12 mouse cellular contexts compared by ENCODE assay signal in genomic region chr8:127073052-127073618, GRCm38 (mm10). TPM values are rescaled to one million over a fixed set of nuclear protein-coding genes. Genes with fewer than 3 reads are reported as not detected.
DNase-seq lines count a peak whose midpoint lies in the region; ATAC-seq lines count a peak whose summit lies in the region.
"Had no signal": no experiment of that assay in that cellular context is flagged by ENCODE, and none has a peak within 500 bp of the region (broad histone marks: within the 10 kb centered on the region; RNA-seq: fewer than 3 reads in every experiment).

No protein-coding gene starts in this region.

- no peaks in the 10 kb centered on the region for H3K27me3 ChIP-seq in hindbrain, embryonic 12.5 days
- no peaks in the 10 kb centered on the region for H3K27me3 ChIP-seq in hindbrain, embryonic 11.5 days (ENCODE audit: control insufficient read depth, insufficient read depth, low read length)
- H3K27me3 ChIP-seq in neural tube, embryonic 13.5 days = no peaks in the 10 kb centered on the region
- H3K27me3 ChIP-seq in liver, embryonic 15.5 days = no peaks in the 10 kb centered on the region; the same call in 1 of the 2 replicates
- H3K27me3 ChIP-seq: Patski had no signal

- peak overlapping the region; percentile 2; the same call in 1 of the 2 replicates for H3K27ac ChIP-seq in hindbrain, embryonic 12.5 days
- H3K27ac ChIP-seq in hindbrain, embryonic 11.5 days (ENCODE audit: low read depth, low read length) = no peak overlapping the region
- H3K27ac ChIP-seq in neural tube, embryonic 13.5 days (replicated peaks) = peak overlapping the region; percentile 59
- H3K27ac ChIP-seq in liver, embryonic 15.5 days (replicated peaks) = 0 out of 2 replicates have a peak overlapping the region, but pooled peaks have one; percentile 29
- H3K27ac ChIP-seq: heart, adult 2 months had no signal

- 66% methylated on average over 5 of the region's 5 CpGs for WGBS in hindbrain, embryonic 12.5 days
- 62% methylated on average over 5 of the region's 5 CpGs for WGBS in hindbrain, embryonic 11.5 days
- WGBS in neural tube, embryonic 13.5 days = 62% methylated on average over 5 of the region's 5 CpGs
- WGBS in liver, embryonic 15.5 days (ENCODE audit: insufficient replicate concordance) = 43% methylated on average over 5 of the region's 5 CpGs

- H3K9me3 ChIP-seq in hindbrain, embryonic 12.5 days (replicated peaks) = no peaks in the 10 kb centered on the region
- no peaks in the 10 kb centered on the region for H3K9me3 ChIP-seq in hindbrain, embryonic 11.5 days (ENCODE audit: control insufficient read depth, low read length)
- no peaks in the 10 kb centered on the region for H3K9me3 ChIP-seq in neural tube, embryonic 13.5 days
- H3K9me3 ChIP-seq in liver, embryonic 15.5 days (replicated peaks) = no peaks in the 10 kb centered on the region

- H3K9ac ChIP-seq in hindbrain, embryonic 12.5 days = no peak overlapping the region
- H3K9ac ChIP-seq in hindbrain, embryonic 11.5 days (ENCODE audit: low read depth, low read length) = no peak overlapping the region
- 0 out of 2 replicates have a peak overlapping the region, but pooled peaks have one; percentile 42 for H3K9ac ChIP-seq in neural tube, embryonic 13.5 days
- no peak overlapping the region for H3K9ac ChIP-seq in liver, embryonic 15.5 days
- H3K9ac ChIP-seq: forebrain, postnatal 0 days had no signal

- DNase-seq in hindbrain, embryonic 11.5 days (ENCODE audit: low spot score) = no peak
- DNase-seq in neural tube, embryonic 10.5 days (ENCODE audit: extremely low spot score, low spot score) = no peak
- no peak for DNase-seq in right cerebral cortex, postnatal 36 days (ENCODE audit: low spot score in 2 of 2)
- no peak for DNase-seq in kidney, postnatal 25 days
- DNase-seq: forebrain, postnatal 0 days; heart, adult 2 months; kidney, adult 8-10 months; thymus, postnatal 25 days had no signal

- peaks cover 29% of the 10 kb centered on the region for H3K4me1 ChIP-seq in hindbrain, embryonic 12.5 days
- H3K4me1 ChIP-seq in hindbrain, embryonic 11.5 days (replicated peaks; ENCODE audit: control insufficient read depth, insufficient read depth, low read length) = no peaks in the 10 kb centered on the region
- H3K4me1 ChIP-seq in neural tube, embryonic 13.5 days (replicated peaks) = peaks cover 76% of the 10 kb centered on the region
- 0 out of 2 replicates have a peak, but pooled peaks cover 13% of the 10 kb centered on the region for H3K4me1 ChIP-seq in liver, embryonic 15.5 days (replicated peaks)

- ATAC-seq in hindbrain, embryonic 12.5 days (ENCODE audit: low FRiP score) = no peak
- no peak for ATAC-seq in hindbrain, embryonic 11.5 days (ENCODE audit: low FRiP score)
- no peak; the same call in 1 of the 2 replicates for ATAC-seq in neural tube, embryonic 13.5 days (ENCODE audit: low read depth)
- ATAC-seq in liver, embryonic 15.5 days (ENCODE audit: insufficient read depth) = peak; percentile 24; the same call in 1 of the 2 replicates
- ATAC-seq: forebrain, postnatal 0 days; Patski had no signal

- H3K36me3 ChIP-seq in hindbrain, embryonic 12.5 days = no peaks in the 10 kb centered on the region
- H3K36me3 ChIP-seq in hindbrain, embryonic 11.5 days (ENCODE audit: control insufficient read depth, insufficient read depth, low read length) = no peaks in the 10 kb centered on the region
- H3K36me3 ChIP-seq in neural tube, embryonic 13.5 days = no peaks in the 10 kb centered on the region
- H3K36me3 ChIP-seq in liver, embryonic 15.5 days (replicated peaks) = no peaks in the 10 kb centered on the region

- H3K4me2 ChIP-seq in hindbrain, embryonic 12.5 days (replicated peaks) = no peak overlapping the region
- H3K4me2 ChIP-seq in hindbrain, embryonic 11.5 days (replicated peaks; ENCODE audit: low read depth, low read length) = no peak overlapping the region
- H3K4me2 ChIP-seq in neural tube, embryonic 13.5 days = no peak overlapping the region
- no peak overlapping the region for H3K4me2 ChIP-seq in liver, embryonic 15.5 days

- no peak overlapping the region for H3K4me3 ChIP-seq in hindbrain, embryonic 12.5 days
- no peak overlapping the region for H3K4me3 ChIP-seq in hindbrain, embryonic 11.5 days (ENCODE audit: low read depth, low read length)
- no peak overlapping the region for H3K4me3 ChIP-seq in neural tube, embryonic 13.5 days
- no peak overlapping the region for H3K4me3 ChIP-seq in liver, embryonic 15.5 days (replicated peaks)
- H3K4me3 ChIP-seq: heart, adult 2 months had no signal

RNA-seq across cellular contexts. Expression of gene Pard3, which starts 9.4 kb away (rescaled TPM):
- polyA plus RNA-seq in hindbrain, embryonic 12.5 days (2016; fragmentation: Nextera tagmentation; extraction: Ambion mirVana) = 38.3 and 43.1 TPM in 2 replicates
- polyA plus RNA-seq in hindbrain, embryonic 11.5 days (2014; fragmentation: Nextera tagmentation; extraction: Ambion mirVana) = 30.9 and 31.5 TPM in 2 replicates
- 20.9 and 22.2 TPM in 2 replicates for polyA plus RNA-seq in neural tube, embryonic 13.5 days (2015; fragmentation: Nextera tagmentation; extraction: Ambion mirVana)
- 6.3 and 7.6 TPM in 2 replicates for polyA plus RNA-seq in liver, embryonic 15.5 days (2015; fragmentation: Nextera tagmentation; extraction: Ambion mirVana)
